Mouse (Mus musculus) myocyte (in vitro differentiated cells): Measurements from ENCODE around the gene Nrip2. TPM values are rescaled to one million over a fixed set of nuclear protein-coding genes. Genes with fewer than 3 reads are reported as not detected.

Experiments
- H3K27me3 ChIP-seq: one replicate; pipeline ENCODE4 v1.6.1; 2011; ENCODE audit not compliant: control insufficient read depth, insufficient read depth, insufficient read length
- H3K36me3 ChIP-seq: one replicate; pipeline ENCODE4 v1.6.1; 2011; ENCODE audit not compliant: control insufficient read depth, insufficient read depth
- H3K4me2 ChIP-seq: one replicate; pipeline ENCODE4 v1.6.1; 2011; ENCODE audit warnings: low read depth, control low read depth
- H3K4me3 ChIP-seq: one replicate; pipeline ENCODE4 v1.5.1; 2011; ENCODE audit warnings: mild to moderate bottlenecking, control low read depth, moderate library complexity
- H3K79me2 ChIP-seq: one replicate; pipeline ENCODE4 v1.6.1; 2011; ENCODE audit not compliant: control insufficient read depth, insufficient read depth
- H3ac ChIP-seq: one replicate; pipeline ENCODE4 v1.6.1; 2011; ENCODE audit not compliant: control insufficient read depth, insufficient read length
- CEBPB ChIP-seq: IDR thresholded peaks from 2 replicates; pipeline ENCODE4 v1.6.1; 2011; ENCODE audit warnings: mild to moderate bottlenecking, moderate library complexity; ENCODE audit not compliant: poor library complexity, insufficient read depth, severe bottlenecking
- E2F4 ChIP-seq: IDR thresholded peaks from one replicate; pipeline ENCODE4 v1.6.1; 2011; ENCODE audit warnings: mild to moderate bottlenecking, control low read depth, moderate library complexity; ENCODE audit not compliant: insufficient read depth
- MAX ChIP-seq: IDR thresholded peaks from one replicate; pipeline ENCODE4 v1.6.1; 2011; ENCODE audit warnings: low read depth, mild to moderate bottlenecking, control low read depth
- MYOD1 ChIP-seq, 3 experiments: IDR thresholded peaks; one replicate each; pipeline ENCODE4 v1.6.1; 2011; ENCODE audit warnings: control low read depth in 2 of 3, low read depth in 2 of 3, mild to moderate bottlenecking in 2 of 3, moderate library complexity in 1 of 3; ENCODE audit not compliant: insufficient read length in 2 of 3, control insufficient read depth in 1 of 3
- MYOG ChIP-seq, 3 experiments: IDR thresholded peaks; one replicate each; pipeline ENCODE4 v1.6.1; 2011; ENCODE audit warnings: control low read depth in 2 of 3, low read depth in 2 of 3, mild to moderate bottlenecking in 2 of 3; ENCODE audit not compliant: insufficient read length in 2 of 3, control insufficient read depth in 1 of 3, insufficient read depth in 1 of 3
- POLR2A ChIP-seq: IDR thresholded peaks from one replicate; pipeline ENCODE4 v1.6.1; 2011; ENCODE audit warnings: low read depth, mild to moderate bottlenecking, control low read depth, moderate library complexity; ENCODE audit not compliant: insufficient read length
- POLR2AphosphoS2 ChIP-seq: IDR thresholded peaks from one replicate; pipeline ENCODE4 v1.6.1; 2011; ENCODE audit warnings: low read depth, control low read depth; ENCODE audit not compliant: insufficient read length
- REST ChIP-seq: IDR thresholded peaks from one replicate; pipeline ENCODE4 v1.6.1; 2011; ENCODE audit warnings: mild to moderate bottlenecking, control low read depth, moderate library complexity; ENCODE audit not compliant: insufficient read depth, insufficient read length
- SRF ChIP-seq: IDR thresholded peaks from one replicate; pipeline ENCODE4 v1.6.1; 2011; ENCODE audit warnings: low read depth; ENCODE audit not compliant: control insufficient read depth, insufficient read length
- TCF12 ChIP-seq: IDR thresholded peaks from one replicate; pipeline ENCODE4 v1.6.1; 2011; ENCODE audit warnings: mild to moderate bottlenecking, control low read depth; ENCODE audit not compliant: poor library complexity, insufficient read depth, severe bottlenecking
- TCF3 ChIP-seq: IDR thresholded peaks from one replicate; pipeline ENCODE4 v1.6.1; 2011; ENCODE audit warnings: low read depth, control low read depth; ENCODE audit not compliant: insufficient read length
- USF1 ChIP-seq: IDR thresholded peaks from one replicate; pipeline ENCODE4 v1.6.1; 2011; ENCODE audit warnings: low read depth, mild to moderate bottlenecking, control low read depth, moderate library complexity
- polyA plus RNA-seq: library from polyadenylated mRNA; unstranded; fragments of >200 nt; fragmentation: generic; extraction: Trizol; gene quantifications from one replicate; pipeline ENCODE4 v1.2.1, GENCODE M21; 2012; ENCODE audit warnings: missing spikeins

Gene Nrip2
- polyA plus RNA-seq, 1 experiment = 1.1 TPM

DNA sequence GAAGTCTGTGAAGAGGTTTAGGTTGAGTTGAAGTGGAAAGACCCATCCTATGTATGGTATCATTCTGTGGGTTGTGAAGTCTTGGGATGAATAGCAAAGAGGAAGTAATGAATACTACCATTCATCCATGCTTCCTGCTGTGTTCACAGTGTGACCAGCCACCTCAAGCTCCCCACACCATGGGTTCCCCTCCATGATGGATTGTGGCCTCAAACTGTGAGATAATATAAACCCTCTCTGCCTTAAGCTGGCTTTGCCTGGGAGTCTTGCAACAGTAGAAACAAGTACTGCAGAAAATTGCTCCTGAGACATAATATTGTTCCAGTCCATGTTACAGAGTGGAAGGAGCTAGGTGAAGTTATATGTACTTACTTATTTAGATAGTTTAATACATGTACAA, 62.5 kb downstream of the Nrip2 start:
- no peak for TF ChIP-seq USF1
- TF ChIP-seq TCF3 = no peak
- no peak for TF ChIP-seq CEBPB
- TF ChIP-seq SRF = no peak
- no peak for TF ChIP-seq REST
- TF ChIP-seq TCF12 = no peak
- no peak for TF ChIP-seq E2F4
- TF ChIP-seq MYOG (IDR thresholded peaks at IDR 0.05; ENCODE audit: control insufficient read depth in 1 of 3, insufficient read depth in 1 of 3, insufficient read length in 2 of 3, low read depth in 2 of 3) = no peak
- no peak for TF ChIP-seq MAX
- no peak for TF ChIP-seq POLR2A
- no peak for TF ChIP-seq MYOD1 (IDR thresholded peaks at IDR 0.05; ENCODE audit: control insufficient read depth in 1 of 3, insufficient read length in 2 of 3, low read depth in 2 of 3)
- TF ChIP-seq POLR2AphosphoS2 = no peak
- no peak overlapping the region for H3K4me3 ChIP-seq
- H3K4me2 ChIP-seq = no peak overlapping the region
- H3ac ChIP-seq = no peak overlapping the region
- H3K36me3 ChIP-seq = no peaks in the 10 kb centered on the region
- no peaks in the 10 kb centered on the region for H3K79me2 ChIP-seq
- H3K27me3 ChIP-seq = peaks cover 6% of the 10 kb centered on the region

DNA sequence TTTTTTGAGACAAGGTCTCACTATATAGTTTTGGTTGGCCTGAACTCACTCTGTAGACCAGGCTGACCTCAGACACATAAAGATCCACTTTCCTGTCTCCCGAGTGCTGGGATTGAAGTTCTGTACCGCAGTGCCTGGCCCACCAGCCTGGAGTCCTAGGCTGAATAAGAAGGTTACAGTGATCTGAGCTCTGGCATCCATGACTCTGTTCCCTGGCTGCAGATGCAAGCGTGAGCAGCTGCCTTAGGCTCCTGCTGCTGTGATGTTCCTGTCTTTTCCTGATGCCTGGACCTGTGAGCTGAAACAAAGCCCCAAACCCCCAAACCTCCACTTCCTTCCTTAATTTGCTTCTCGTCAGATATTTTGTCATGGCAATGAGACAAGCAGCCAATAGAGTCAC, 65.9 kb downstream of the Nrip2 start:
- H3K4me3 ChIP-seq = no peak overlapping the region
- no peaks in the 10 kb centered on the region for H3K36me3 ChIP-seq
- no peaks in the 10 kb centered on the region for H3K79me2 ChIP-seq
- no peak for TF ChIP-seq TCF3
- peaks cover 6% of the 10 kb centered on the region for H3K27me3 ChIP-seq
- H3ac ChIP-seq = no peak overlapping the region
- H3K4me2 ChIP-seq = no peak overlapping the region

Other genes starting within 250 kb of the Nrip2 start
- 70.9 TPM for gene Tead4, start 98.5 kb upstream of the Nrip2 start, polyA plus RNA-seq
- gene Tulp3, start 43.4 kb upstream of the Nrip2 start, polyA plus RNA-seq = 22.3 TPM
- 32.8 TPM for gene Rhno1, start 36.4 kb upstream of the Nrip2 start, polyA plus RNA-seq
- 22.5 TPM for gene Foxm1, start 36.3 kb upstream of the Nrip2 start, polyA plus RNA-seq
- 0.13 TPM for gene Tex52, start 23.8 kb upstream of the Nrip2 start, polyA plus RNA-seq
- gene Gm44596, start 23.8 kb upstream of the Nrip2 start, polyA plus RNA-seq = not detected
- 32.6 TPM for gene Itfg2, start 25.6 kb downstream of the Nrip2 start, polyA plus RNA-seq
- gene Fkbp4, start 39.4 kb downstream of the Nrip2 start, polyA plus RNA-seq = 224 TPM
- not detected for gene Pzp, start 127.4 kb downstream of the Nrip2 start, polyA plus RNA-seq
- not detected for gene A2ml1, start 182.3 kb downstream of the Nrip2 start, polyA plus RNA-seq
- 0.29 TPM for gene Klrb1a, start 224.2 kb downstream of the Nrip2 start, polyA plus RNA-seq